Mouse (Mus musculus) urinary bladder, postnatal 10 days (tissue): ENCODE results near the gene Otud7a.

Experiments
- DNase-seq: peaks from one replicate; pipeline ENCODE4 v3.0.0; 2022; ENCODE audit warnings: low spot score

The Otud7a gene

DNA sequence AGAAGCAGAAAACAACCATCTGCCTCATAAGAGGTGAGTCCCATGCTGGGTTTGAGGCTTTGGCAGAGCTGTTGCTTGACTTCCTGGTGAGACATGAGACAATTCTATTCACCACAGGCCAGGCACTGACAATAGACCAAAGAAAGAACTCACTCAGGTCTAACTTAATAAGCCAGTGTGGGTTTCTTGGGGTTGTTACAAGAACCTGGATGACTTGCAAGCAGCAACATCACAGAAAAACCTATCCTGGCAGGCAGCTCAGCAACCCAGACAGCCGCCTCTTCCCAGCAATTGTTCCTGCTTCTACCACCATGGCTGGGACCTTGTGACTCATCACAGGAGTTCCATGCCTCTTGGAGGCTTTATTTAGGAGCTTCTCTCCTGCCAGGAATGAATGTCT, 329.7 kb downstream of the Otud7a start:
- DNase-seq: no peak

DNA sequence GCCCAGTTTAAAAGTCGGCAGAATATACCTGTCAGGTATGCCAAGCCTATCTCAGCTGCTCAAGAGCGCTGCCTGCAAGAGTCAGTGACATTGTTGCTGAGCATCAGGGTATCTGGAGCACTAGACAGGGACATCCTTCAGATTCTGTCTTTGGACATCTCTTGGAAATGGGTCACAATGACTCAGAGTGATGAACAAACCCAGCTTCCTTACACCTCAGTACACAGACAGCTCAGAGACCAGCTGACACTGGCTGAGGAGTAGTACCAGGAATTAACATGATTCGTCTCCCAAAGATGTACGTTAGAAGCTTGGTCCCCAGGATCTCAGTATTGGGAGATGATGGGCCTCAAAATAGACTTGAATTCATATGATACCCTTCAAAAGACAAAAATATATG, 332.8 kb downstream of the Otud7a start:
- DNase-seq: no peak

DNA sequence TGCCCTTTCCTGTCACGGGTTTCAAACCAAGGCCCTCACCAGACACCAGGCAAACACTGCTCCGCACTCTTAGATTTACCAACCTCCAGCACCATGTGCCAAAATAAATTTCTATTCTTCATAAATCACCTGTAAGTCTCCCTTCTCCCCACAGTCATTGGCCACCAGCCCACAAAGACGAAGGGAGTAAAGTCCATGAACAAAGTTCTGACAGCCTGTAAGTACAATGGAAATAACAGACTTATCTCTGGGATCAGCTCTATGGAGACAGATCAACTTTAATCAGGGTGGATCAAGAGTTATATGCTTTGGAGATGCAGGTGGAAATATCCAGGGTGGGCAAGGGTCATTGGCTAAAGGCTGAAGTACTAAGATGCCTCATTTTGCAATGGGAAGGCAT, 336.3 kb downstream of the Otud7a start:
- DNase-seq: no peak

DNA sequence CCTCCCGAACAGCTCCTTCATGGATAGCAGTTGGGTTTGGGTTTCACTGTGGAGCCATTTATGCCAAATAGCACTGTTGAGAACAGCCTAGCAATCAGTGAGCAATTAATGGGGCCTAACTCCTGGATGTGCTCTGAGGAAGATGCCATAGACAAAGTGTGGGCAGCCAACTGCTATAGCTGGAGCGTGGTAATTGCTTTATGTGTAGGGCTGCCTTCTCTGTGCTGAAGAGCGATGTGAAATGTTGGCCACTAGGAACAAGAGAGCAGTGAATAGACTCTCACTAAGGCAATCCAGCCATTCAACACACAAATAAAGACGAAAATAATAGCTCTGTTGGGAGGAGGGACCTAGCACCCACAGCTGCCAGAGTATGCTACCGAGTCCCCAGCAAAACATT, 345.2 kb downstream of the Otud7a start:
- DNase-seq: no peak

DNA sequence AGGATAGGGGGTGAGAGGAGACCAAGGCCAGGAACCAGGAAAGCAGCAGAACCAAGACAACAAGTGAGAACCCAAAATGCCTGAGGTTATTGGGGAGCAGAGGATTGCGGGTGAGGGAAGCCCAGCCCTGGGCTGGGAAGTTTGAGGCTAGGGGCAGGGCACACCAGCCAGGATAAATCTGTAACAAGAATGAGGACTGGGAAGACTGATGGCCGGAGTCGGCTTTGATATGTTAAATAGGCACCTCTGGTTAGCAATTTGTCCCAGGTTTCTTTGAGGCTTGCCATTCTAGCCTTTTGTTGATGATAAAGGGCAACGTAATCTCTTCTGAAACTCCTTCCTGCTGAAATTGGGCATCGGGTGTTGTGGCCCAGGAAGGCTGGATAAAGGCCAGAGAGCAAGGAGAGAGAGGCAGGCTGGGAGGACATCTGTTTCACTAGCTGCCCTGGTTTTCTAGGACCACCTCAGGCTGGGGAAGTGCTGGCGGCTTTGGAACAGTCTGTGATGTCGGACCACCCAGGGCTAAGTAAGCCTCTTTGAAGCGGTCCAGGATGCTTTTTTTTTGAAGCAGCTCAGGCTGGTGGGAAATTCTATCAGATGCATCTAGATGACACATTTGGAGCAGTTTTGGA, 351.6 kb downstream of the Otud7a start:
- no peak for DNase-seq

DNA sequence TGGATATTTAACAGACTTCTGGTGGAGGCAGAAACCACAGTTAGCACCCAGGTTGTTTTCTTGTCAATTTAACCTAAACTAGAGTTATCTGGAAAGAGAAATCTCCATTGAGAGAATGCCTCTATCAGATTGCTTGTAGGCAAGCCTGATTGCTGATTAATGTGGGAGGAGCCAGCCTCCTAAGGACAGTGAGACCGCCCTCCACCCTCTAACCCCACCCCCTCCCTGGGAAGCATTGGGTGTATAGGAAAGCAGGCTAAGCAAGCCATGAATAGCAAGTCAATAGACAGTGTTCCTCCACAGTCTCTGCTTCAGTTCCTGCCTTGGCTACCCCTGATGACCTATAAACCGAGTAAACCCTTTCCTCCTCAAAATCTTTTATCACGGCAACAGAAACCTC, 353.9 kb downstream of the Otud7a start:
- no peak for DNase-seq

DNA sequence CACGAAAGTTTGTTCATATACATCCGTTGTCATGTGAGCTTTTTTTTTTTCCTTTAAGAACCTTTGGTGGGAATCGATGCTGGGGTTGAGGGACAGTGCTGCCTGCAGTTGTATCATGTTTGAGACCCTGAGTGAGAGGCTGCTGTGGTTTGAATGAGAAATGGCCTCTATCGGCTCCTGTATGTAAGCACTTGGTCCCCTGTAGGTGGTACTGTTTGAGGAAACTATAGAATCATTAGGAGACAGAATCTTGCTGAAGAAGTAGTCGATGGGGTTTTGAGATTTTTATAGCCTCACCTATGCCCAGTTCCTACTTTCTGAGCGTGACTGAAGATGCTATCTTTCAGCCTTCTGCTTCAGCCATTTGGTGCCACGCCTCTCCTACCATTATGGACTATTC, 354.8 kb downstream of the Otud7a start:
- DNase-seq: no peak

DNA sequence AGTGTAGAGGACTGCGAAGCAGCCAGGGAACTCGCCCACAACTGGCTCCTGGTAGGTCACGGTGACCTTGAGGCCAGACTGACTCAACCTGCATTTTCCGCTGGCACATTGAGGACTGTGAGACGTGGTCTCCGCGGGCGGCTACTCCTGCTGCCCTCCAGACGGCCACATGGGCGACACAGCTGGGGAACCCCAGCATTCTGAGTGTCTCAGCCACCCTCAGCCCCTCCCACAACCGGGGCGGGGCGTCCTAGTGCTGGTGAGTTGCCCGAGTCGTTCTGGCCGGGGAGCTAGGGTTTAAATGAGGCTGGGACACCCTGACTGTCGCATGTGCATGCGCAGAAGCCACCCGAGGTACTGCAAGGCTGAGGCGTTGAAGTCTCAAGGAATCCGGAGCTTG, 358.2 kb downstream of the Otud7a start:
- DNase-seq: no peak
